Mouse (Mus musculus) lung, adult 2 months (tissue): ENCODE measurements at regions not wholly inside any gene's neighbourhood (a gene's known extent, or its start where the extent isn't known, plus 50 kb on each side); places are given as distances from the start of the nearest gene placed in this dataset.

Experiments
- CTCF ChIP-seq: fragments of 200-500 bp; IDR thresholded peaks from 2 replicates; pipeline ENCODE4 v1.5.1; 2011; ENCODE audit warnings: mild to moderate bottlenecking, low read length, control low read depth; ENCODE audit not compliant: insufficient read depth
- POLR2A ChIP-seq: fragments of 200-500 bp; IDR thresholded peaks from 2 replicates; pipeline ENCODE4 v1.6.1; 2011; ENCODE audit warnings: low read depth, mild to moderate bottlenecking, control low read depth, low read length, borderline replicate concordance; ENCODE audit errors: extremely low read depth

DNA sequence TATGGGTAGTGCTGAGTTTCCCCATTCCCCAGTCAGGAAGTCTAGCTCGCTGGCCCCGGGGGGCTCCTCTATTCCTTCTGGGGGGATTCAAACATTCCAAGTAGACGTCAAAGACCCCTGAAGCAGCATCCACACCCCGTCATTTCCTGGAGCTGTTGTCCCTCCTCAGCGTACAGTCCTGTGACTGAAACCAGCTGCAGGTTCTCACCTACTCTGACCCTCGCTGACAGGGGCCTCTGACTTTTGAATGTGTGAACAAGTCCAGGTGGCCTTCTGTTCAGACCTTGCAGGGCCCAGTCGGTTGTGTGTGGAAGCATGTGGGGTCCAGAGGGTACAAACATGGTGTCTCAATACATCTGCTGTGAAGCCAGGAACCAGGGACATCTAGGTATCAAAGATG is 55.2 kb upstream of the Larp1 start:
- TF ChIP-seq CTCF: no peak
- TF ChIP-seq POLR2A: no peak
